Mouse (Mus musculus): ENCODE data around the gene Hscb.
A peak's percentile ranks its signal among the peaks of the same experiment; 100 is the strongest.
"Not testable (repeated sequence)": the region's sequence is repeated elsewhere in the genome, so short reads cannot be mapped to it uniquely, and the experiment has no call there.

The Hscb gene

DNA sequence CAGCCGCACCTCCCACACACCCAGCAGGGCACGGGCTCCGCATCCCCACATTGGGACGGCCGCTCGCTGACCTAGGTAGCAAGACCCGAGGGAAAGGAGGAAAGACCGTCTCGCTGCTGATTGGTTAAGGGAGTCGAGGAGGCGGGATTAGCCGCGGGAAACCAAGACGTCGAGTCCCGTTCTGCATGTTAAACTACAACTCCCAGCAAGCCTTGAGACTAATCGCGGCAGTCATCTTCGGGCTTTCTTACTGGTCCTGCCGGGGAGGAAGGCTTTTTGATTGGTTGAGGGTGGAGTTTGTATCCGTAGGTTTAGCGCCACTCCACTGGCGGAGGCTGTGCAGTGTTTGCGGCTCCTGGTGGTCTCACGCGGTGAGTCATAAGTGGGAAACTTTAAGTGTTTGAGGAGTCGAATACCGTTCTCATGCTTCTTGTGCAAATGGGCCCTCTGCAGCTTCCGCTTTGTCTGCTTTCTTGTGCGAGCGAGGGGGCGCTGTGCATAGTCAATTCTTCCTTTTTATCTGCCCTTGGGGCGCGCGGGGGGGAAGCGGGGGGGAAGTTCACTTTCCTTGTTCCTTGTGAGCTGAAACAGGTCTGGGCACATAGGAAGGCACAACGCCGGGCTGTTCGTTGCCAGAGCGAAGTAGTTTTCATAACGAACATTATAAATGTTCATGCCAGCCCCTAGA lies at the start of gene Hscb, which contains the start of gene Chek2:
TSS of gene Hscb (minus strand) at position 100 of the 688 bp plus-strand sequence.
TSS of gene Chek2 (plus strand) at position 302 of the 688 bp plus-strand sequence.
- DNase-seq (ENCODE audit: low read depth, low spot score), result peak; percentile 97

DNA sequence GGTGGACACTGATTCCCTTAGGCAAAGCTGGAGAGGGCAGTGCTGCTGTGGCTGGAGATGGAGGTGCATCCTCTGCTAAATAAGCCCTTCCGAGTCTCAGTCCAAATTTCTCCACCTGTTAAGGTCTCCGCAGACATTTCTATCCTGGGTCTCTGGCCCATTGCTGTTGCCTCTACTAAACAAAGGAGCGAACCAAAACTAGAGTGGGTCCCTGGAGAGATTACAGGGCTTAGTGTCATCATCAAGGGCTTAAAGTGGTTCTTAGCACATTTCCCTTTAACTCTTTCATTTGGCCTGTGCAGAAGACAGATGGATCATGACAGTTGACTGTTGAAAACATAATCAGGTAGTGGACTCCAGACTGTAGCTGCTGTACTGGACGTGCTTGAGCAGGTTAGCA lies 49.0 kb upstream of the Hscb start:
- DNase-seq (ENCODE audit: low read depth, low spot score), result no peak

DNA sequence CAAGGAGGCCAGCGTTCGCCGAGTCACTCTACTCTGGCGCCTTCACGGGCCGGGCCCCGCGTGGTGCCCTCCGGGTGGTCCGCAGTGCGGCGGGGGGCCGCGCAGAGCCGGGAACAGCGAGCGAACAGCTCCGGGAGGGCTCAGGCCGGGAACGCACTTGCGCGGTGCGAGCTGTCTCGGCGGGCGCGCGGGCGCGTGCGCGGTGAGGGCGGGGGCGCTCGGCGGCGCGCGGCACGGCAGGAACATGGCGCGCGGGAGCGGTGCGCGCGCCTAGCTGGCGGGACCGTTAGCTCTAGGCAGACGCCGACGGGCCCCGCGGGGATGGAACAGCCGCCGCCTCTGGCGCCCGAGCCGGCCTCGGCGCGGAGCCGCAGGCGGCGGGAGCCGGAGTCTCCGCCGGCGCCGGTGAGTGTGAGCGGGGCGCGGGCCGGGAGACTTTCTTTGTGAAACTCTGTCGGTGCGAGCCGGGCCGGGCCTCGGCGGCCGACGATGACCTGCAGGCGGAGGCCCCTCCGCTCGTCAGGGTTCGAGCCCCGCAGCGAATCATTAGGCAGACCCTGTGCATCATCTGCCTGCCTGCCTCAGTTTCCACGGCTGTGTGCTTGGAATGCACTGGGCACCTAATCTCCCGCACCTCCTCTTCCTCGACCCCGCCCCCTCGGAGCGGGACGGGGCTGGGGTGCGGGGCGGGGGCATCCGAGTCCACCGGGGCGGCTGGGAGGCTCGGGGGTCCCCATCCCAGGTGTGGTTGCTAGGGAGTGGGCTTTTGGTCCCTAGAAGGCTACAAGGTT lies 40.2 kb upstream of the Hscb start, which contains the start of gene Ttc28:
TSS of gene Ttc28 (plus strand) at position 220 of the 791 bp plus-strand sequence.
- DNase-seq (ENCODE audit: low read depth, low spot score), result peak; percentile 71

DNA sequence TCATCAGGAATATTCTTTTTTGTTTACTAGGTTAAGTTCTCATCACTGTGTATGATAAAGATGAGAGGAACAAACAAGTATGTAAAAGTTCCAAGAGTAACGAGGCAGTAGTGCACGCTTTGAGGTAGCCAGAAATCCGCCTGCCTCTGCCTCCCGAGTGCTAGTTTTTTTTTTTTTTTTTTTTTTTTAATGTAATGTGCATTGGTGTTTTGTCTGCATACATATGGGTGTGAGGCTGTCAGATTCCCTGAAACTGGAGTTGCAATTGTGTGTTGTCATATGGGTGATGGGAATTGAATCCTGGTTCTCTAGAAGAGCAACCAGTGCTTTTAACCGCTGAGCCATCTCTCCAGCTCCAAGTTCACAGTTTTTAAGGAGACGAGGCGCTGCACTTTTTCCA lies 39.5 kb upstream of the Hscb start:
- DNase-seq (ENCODE audit: low read depth, low spot score), result no peak

DNA sequence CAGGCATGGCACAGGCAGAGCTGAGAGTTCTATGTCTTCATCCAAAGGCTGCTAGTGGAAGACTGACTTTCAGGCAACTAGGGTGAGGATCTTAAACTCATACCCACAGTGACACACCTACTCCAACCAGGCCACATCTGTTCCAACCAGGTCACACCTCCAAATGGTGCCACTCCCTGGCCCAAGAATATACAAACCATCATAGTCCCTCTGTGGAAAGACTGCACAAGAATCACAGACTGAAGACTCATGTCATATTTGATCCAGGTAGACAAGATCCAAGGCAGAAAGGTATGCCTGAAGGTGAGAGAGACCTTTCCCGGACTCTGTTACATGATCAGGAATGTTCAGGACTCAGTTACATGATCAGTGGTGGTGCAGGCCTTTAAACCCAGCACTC lies 38.9 kb upstream of the Hscb start:
- DNase-seq (ENCODE audit: low read depth, low spot score), result not testable (repeated sequence)

DNA sequence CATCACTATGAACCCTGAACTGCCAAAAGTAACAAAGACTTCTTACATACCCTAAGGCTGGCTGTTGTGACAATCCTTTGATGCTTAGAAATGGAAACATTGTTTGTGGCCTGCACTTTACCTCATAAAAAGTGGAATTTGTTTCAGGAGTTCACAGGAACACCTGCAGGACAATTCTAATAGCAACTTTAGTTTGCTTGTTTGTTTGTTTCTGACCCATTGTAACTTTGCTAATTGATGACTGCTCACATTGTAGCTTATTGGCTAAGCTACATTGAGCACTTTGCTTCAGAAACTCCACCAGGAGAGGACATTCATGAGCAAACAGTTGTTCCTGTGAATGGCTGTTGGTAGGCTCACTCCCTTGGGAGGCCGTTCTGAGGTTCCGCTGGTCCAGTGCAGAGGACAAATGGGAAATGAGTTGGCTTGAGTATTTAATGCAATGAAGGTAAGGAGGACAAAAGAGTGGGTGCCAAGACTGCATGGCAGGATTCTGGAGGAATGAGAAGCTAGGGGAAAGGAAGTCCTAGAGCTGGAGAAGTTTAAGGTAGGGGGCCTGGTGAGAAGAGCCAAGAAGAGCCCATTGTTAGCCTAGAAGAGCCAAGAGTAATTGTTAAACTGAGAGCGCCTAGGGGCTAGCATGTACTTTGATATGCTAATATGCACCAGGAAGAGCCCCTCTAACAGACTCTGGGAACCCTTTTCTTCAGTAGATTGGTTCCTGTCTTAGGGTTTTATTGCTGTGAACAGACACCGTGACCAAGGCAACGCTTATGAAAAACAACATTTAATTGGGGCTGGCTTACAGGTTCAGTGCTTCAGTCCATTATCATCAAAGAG lies 38.3 kb upstream of the Hscb start:
- no peak for DNase-seq (ENCODE audit: low read depth, low spot score)

DNA sequence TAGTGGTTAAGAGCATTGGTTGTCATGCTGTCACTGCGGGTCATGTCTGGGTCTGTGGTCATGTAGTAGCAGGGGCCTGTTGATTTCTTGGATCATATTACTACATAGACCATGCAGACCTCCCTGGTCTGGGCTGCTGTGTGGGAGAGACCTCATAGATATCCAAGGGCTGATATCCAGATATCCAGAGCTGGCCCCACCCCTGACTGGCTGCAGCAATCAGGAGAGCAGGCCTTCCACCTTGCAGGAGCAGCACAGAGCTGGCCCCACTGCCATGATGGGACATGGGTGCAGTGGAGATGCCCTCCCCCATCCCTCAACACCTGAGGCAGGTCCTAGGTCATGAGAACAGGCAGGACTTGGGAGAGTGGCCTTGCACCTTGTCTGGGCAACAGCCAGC lies 35.7 kb upstream of the Hscb start:
- DNase-seq (ENCODE audit: low read depth, low spot score), result no peak

DNA sequence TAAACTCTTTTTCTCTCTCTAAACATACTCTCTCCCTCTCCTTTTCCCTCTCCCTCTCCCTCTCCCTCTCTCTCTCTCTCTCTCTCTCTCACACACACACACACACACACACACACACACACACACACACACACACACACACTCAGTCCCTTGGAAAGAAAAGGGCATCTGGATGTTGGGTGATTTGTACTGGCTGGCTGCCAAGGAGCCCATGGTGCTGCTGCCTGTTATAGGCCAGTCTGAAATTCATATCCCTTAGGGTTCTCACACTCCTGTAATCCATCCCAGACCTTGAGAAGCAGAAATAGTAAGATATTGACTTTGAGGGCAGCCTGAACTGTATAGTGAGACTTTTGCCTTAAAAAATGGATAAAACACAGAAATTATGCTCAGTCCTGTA lies 35.1 kb upstream of the Hscb start:
- no peak for DNase-seq (ENCODE audit: low read depth, low spot score)

DNA sequence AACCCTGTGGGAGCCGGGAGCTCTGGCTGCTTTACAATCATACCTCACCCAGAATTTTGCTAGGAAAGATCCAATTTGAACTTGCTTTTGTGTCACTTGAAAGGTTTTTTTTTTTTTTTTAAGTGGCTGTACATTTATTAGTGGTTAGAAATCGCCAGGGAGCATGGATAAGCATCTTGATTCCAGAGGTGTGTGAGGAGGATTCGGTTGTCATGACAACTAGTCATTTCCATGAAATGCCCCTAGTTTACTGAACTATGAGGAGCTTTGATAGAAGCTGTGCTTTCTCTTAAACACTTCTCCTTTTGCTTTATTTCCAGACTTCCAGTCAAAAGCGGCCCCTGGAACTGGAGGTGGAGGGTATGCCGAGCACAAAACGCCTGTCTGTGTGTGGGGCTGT lies 33.6 kb upstream of the Hscb start:
- no peak for DNase-seq (ENCODE audit: low read depth, low spot score)

DNA sequence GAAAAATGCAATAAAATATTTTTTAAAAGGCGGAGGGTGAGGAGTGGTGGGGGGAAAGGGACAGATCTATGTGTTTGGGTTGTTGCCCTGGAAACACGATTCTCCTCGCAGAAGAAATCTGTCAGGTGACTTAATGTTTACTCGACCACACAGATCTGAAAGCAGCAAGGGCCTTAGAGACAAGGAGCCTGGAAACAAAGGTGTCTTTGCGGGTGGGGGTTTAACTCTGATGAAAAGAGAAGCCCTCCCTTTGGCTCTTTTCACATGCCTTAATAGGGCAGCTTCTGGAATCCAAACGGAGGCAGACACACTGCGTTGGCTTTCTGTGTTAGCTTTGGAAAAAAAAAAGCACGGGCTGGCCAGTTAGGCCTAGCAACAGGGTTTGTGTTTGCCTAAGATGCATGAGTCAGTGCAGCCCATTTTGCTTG lies 29.7 kb upstream of the Hscb start:
- DNase-seq (ENCODE audit: low read depth, low spot score), result no peak

DNA sequence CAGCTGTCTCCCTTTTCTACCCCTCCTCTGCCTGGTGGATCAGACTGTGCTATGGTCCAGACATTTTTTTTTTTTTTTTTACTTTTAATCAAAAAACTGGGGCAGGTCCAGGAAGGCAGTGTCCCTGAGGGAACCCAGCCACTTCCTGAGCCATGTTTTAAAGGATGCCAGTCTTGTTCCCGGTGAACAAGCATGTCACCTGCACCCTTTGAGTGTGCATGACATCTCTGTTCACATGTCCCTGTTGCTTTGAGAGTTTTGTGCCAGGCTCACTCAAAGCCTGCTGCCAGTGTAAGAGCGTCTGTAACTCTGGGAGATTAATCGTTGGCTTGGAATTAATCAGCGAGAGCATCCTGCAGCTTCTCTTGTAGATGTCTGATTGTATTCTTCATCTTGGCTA lies 28.9 kb upstream of the Hscb start:
- DNase-seq (ENCODE audit: low read depth, low spot score), result no peak

DNA sequence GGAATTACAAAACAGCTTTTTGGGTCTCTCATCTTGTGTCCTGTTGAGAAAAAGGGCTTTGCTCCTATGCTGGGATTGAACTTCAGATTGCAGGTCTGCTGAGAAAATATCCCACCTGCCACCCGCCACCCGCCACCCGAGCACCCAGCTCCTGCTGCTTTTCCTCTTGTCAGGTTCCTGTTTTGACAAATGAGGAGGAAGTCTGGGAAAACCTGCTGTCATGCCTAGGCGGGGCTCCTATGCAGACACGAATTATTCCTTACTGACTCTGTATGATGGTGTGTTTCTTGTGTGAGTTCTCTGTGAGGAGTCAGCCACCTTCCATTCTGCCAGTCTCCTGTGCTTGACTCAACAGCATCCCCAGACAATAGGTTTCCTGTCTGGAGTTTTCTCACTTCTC lies 20.9 kb upstream of the Hscb start:
- no peak for DNase-seq (ENCODE audit: low read depth, low spot score)

DNA sequence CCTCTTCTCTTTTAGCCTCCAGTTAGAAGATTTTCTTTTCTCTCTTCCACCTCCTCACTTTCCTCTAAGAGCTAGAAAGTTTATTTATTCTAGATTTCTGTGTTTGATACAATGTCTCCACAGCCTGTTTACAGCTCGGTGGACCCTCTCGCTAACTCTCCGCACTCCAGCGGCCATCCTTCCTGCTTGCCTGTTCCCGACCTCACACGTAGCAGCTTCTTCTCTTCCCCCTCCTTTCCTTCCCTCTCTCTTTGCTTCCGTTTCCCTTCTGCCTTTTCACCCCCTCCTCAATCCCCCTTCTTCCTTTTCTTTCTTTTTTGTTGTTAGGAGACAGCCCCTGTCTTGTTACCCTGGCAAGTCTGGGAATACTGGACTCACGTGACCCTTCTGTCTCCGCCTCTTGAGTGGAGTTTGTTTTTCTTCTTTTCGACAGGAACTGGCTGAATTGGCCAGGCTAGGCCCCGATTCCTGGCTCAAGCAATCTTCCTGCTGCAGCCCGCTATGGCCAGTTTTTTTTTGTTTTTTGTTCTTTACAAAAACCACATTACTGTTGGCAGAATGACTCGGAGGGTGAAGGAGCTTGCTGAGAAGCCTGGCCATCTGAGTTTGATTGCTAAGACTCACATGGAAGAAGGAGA lies 19.6 kb upstream of the Hscb start:
- peak; percentile 67 for DNase-seq (ENCODE audit: low read depth, low spot score)

DNA sequence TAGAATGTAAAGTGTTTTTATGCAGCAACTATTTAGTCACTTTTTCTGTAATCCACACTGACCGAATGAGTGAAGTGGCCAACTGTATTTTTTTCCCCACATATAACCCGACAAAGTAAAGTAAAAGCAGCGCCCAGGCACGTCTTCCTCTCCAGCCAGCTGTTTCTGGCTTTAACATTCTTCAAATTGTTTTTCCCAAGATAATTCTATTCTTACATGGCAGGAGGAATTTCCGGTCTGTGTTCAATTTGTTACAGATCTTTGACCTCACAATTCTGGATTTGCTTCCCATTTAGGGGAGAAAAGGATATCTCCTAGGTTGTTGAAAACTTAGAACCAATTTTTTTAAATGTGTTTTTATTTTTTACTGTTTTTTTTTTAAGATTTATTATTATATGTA lies 17.5 kb upstream of the Hscb start:
- DNase-seq (ENCODE audit: low read depth, low spot score), result no peak

DNA sequence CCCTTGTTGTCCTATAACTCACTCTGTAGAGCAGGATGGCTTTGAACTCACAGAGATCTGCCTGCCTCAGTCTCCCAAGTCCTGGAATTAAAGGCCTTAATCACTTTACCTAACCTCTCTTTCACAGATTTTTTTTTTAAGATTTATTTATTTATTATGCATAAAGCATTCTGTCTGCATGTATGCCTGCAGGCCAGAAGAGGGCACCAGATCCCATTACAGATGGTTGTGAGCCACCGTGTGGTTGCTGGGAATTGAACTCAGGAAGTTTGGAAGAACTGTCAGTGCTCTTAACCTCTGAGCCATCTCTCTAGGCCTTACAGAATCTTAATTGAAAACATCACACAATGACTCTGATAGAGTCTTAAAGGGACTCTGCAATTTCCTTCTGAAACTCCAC lies 13.4 kb upstream of the Hscb start:
- no peak for DNase-seq (ENCODE audit: low read depth, low spot score)

DNA sequence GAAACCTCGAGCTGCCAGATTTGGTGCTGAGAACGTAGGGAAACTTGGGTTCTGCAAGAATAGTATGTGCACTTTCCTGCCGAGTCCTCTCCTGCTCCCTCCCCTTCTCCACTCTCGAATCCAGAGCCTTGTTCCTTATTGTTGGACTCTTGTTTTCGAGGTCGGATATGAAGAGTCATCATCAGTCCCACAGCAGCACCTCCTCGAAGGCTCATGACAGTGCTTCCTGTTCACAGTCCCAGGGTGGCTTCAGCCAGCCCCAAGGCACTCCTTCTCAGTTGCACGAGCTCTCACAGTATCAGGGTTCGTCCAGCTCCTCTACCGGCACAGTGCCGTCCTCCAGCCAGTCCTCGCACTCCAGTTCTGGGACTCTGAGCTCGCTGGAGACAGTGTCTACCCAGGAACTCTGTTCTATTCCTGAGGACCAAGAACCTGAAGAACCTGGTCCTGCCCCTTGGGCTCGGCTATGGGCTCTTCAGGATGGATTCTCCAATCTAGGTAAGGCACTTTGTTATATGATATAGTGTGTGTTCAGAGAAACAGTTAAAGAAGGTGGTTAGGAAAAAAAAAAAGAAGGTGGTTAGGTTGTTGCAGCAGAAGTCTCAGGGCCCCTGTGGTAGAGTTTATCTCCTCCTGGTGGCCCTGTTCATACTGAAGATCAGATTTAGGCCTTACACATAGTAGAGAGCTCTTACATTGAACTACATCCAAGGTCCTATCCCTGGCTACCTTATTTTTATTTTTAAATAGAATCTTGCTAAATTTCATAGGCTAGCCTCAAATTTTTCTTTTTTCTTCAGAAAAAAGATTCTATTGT lies 1.7 kb upstream of the Hscb start:
- DNase-seq (ENCODE audit: low read depth, low spot score), result no peak

DNA sequence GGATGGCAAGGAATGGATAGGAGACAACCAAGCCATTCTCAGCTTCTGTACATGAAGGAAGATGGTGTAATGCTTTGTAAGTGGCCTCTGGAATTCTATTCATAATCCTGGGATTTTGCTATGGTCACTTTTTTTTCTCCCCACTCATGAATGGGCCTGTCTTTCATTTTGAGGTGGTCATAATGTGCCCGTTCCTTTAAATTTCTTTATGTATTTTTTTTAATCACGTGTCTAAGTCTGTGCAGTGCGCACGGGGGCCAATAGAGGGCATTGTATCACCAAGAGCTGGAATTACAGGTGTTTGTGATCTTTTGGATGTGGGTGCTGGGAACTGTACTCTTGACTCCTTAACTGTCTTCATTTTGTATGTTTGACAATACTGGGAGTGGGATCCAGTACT lies 888 bp upstream of the Hscb start:
- no peak for DNase-seq (ENCODE audit: low read depth, low spot score)

DNA sequence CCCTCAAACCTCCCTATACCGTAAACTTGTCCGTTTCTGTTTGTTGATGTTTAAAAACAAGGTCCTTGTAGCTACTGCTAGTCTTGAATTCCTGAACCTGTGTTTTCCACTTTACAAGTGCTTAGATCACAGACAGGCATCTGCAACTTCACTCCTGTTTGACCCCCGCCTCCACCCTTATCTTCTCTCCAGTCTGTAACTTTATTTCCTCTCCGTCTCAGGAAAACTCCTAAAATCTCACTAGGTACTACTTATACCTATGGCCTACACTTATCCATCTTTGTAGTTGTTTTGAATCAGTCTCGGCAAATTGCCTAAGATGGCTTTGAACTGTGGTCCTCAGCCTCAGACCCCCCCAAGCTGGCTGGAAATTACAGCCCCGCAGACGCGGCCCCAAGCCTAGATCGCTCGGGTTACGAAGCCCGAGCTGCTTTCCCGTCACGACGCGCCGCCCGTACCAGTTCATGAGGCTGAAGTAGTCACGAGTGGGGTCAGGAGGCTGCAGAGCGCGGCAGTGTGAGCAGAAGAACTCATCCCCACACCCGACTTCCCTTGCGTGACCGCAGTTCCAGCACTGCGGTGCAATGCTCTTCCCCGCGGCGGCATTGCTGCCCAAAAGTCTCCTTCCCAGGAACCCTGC lies 419 bp downstream of the Hscb start:
- no peak for DNase-seq (ENCODE audit: low read depth, low spot score)

DNA sequence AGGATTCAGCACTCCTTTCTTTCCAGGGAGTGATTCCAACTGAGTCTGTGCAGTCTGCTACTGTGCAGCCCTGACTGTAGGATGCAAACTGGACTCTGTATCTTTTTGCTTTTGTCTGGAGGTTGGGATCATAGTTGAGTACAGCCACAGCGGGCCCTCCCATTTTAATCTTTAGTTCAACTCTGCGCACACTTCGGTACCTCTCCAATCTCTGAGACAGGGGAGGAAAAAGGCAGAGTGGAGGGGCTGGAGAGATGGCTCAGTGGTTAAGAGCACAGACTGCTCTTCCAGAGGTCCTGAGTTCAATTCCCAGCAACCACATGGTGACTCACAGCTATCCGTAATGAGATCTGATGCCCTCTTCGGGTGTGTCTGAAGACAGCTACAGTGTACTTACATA lies 1.6 kb downstream of the Hscb start:
- not testable (repeated sequence) for DNase-seq (ENCODE audit: low read depth, low spot score)

DNA sequence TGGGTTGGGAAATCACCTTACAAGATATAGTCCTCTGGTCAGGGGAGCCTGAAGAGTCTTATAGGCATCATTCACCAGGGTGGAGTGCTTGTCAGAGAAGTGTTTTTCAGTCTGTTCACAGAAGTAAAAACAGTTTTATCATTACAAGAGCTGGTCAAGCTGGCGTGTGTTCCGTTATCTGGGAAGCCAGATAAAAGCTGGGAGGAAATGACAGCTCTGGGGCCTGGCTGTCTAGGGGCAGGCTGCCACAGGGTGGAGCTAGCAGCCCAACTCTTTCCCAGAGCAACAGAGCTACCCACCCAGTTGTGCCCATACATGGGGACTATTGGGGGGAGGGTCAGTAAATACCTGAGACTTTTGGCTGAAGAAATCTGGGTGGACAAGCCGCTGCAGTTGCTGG lies 3.6 kb downstream of the Hscb start:
- DNase-seq (ENCODE audit: low read depth, low spot score), result no peak

Measured in brain, embryonic 18.5 days (tissue).